Mouse (Mus musculus) lung, adult 18-20 months (tissue): ENCODE results near the gene Pgpep1.

Experiments used
- DNase-seq, 2 experiments: peaks; one replicate each; pipeline ENCODE4 v3.0.0; 2022; ENCODE audit warnings: mixed read lengths in 2 of 2

The Pgpep1 gene

GRCm38 (mm10) chr8:70689892-70690390, 29.8 kb upstream of the Pgpep1 start:
- no peak for DNase-seq

DNA sequence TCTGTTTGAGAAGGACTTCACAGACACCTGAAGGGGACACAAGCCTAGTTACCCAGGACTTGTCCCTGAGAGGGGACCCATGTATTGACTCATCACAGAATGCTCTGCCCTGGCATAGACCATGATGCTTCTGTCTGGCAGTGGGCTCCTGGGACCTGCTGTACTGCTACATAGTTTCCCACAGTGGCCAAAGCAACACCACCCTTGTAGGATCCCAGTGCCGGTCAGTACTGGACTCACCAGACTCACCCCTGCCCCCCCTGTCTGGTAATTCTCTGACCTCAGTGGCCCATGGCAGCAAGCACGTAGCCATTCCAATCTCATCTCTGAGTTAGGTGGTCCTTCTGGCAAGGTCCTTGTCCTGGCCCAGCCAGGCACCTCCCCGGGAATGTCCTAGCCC, 27.9 kb upstream of the Pgpep1 start:
- DNase-seq: no peak

DNA sequence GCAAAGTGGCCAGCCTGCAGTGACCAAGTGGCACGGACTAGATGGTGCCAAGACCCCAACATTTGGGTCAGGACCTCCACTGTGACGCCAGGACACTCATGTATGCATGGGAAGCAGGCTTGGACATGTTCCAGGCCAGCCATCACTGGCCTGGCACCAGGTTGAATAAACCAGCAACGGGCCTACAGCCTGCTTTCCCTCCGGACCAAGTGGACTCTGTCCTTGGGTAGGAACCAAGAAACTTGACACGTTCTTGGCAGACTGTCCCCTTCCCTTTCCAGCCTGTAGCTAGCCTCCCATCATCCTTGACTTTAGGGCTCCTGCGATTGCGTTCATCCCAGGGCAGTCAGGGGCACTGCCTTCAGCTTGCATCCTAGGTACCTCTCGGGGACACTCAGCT, 27.4 kb upstream of the Pgpep1 start:
- peak; percentile 53 to 63 for DNase-seq

- DNase-seq: no peak
Observed at GRCm38 (mm10) chr8:70684291-70684690, 24.1 kb upstream of the Pgpep1 start.

- no peak for DNase-seq
Observed at GRCm38 (mm10) chr8:70682692-70683091, 22.5 kb upstream of the Pgpep1 start.

- DNase-seq: peak; percentile 80 to 84
Observed at GRCm38 (mm10) chr8:70682193-70682592, 22.0 kb upstream of the Pgpep1 start.

DNA sequence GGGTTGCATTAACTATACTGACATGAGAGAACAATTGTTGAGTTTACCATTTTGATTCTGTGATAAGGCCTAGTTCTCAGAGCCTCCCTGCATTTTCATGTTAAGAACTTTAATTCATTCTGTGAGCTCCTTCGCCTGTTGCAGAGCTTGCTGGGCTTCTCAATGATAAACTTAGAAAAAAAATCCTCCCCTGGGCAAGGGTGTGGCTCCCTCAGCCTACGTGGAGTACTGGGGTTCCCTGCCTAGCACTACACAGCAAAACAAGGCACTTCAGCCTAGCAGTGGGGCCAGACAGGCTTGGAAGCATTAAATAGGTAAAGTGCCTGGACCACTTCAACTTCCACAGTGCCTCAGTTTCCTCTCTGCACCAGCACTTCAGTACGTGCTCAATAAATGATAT, 21.2 kb upstream of the Pgpep1 start:
- no peak for DNase-seq

DNA sequence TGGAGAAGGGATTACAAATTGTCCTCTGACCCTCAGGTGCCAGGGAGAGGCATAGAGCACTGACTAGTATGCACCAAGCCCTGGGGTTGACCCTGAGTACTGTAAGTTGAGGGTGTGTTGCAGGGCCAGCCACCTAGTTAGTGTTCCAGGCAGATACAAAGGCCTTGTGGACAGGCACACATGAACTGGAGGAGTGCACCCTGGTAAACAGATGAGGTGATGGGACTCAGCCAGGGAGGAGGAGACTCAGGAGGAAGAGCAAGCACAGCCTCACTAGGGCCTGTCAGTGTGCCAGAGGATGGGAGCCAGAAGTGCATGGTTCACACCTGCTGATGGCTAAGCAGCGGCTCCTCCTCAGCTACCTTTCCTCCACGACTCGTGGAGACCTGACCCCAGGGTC, 19.9 kb upstream of the Pgpep1 start:
- DNase-seq: no peak

DNA sequence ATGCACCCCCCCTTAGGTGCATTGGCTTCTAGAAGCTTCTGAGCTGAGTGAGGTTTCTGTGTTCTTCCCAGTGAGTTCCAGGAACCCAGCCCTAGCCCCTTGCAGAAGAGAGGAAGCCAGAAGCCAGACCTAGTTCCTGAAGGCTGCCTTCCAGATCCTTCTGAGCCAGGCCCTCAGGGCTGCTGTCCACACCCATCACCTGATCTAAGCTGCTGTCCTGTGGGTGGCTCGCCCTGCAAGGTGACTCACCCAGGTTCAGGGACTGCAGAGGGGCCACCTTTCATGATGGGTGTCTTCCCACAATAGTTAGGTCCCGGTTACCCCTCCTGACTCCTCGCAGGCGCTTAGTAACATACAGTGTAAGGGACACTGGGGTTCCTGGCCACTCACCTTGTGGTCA, 19.2 kb upstream of the Pgpep1 start:
- DNase-seq: no peak

DNA sequence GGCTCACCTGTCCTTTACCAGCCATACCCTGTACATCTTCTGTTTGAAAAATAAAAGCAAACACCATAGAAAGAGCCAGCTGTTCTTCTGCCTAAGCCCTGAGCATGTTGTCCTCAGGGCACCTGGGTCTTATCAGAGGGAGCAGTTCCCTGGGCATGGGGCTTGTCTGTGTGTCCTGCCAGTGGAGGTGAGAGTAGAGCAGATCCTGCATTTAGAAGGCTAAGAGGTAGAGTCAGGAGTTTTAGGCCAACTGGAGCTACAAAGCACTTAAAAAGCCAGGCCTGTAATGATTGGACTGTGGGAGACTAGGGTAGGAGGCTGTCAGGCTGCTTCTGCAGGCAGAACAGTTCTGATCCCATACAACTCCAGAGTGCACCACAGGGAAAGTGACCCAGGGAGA, 18.5 kb upstream of the Pgpep1 start:
- DNase-seq: no peak

DNA sequence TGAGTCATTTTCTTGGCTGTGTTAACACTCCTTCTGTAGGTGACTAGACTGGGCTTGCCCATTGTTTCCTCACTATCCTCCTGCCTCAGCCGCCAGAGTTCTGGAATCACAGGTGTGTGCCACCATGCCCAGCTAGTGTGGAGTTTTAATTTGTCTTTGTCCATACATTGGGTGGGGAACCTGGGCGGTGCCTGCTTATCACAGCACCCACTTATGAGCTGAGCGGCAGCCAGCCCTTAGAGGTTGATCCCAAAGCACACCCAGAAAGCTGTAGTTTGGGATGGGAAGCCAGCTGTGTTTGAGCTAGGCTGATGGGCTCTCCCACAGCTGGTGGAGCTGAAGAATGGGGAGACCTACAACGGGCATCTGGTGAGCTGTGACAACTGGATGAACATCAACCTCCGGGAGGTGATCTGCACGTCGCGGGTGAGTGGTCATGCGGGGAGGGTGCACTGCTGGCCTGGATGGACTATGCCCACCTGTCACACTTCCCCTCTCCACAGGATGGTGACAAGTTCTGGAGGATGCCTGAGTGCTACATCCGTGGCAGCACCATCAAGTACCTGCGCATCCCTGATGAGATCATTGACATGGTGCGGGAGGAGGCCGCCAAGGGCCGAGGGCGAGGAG, 17.4 kb upstream of the Pgpep1 start:
- DNase-seq: no peak

DNA sequence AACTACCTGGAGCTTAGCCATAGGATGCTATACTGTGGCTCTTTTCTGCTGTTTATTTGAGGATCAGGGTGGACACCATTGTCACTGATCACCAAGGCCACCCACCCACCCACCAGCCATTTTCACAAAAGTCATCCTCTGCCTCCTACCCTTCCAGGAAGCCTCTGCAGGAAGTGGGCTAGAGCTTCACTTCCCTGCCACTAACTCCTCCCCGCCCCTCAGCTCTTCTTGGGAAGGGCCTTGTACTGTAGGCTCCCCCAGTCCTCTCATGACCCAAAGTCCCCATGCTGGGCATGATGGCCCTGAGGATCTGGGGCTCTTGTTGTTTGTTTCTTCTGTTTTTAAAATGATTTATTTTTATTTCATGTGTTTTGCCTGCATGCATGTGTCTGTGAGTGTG, 15.1 kb upstream of the Pgpep1 start:
- no peak for DNase-seq

GRCm38 (mm10) chr8:70674716-70675115, 14.5 kb upstream of the Pgpep1 start:
- DNase-seq: no peak

- no peak for DNase-seq
Observed at GRCm38 (mm10) chr8:70674109-70674508, 13.9 kb upstream of the Pgpep1 start.

DNA sequence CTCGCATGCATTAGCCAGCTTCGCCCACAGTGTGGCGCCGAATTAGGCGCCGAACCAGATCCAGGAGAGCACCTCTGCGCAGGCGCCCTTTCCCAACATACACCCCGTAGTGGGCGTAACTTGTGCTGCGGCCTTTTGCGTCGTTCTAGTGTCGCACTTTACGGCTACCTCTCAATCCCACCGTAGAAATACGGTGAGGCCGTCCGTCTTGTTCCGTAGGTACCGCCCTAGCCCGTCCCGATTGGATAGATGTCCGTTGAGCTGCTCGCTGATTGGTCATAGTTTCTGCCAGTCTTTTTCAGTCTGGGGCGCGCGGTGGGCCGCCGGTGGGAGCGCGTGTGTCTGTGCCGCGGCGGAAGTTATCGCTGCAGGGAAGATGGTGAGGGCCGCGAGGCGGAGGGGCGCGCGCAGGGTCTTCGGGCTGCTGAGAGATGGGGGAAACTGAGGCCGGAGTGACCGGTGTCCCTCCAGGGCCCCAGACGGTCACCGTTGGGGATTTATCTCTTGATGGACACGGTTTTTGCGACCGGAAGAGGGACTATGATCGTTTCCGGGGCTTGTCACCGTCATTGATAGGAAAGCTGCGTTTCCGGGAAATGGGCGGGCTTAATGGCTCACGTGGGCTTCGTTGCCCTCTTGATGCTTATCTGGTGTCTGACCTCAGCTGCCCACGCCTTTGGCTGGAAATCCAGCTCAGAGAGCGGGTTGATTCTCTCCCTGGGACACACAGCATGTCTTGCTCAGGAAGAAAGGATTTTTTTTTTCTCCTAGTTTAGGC, 13.1 kb upstream of the Pgpep1 start, which contains the start of gene Lsm4:
TSS of gene Lsm4 (plus strand) at position 170 of the 778 bp plus-strand sequence.
- DNase-seq: peak; percentile 98

DNA sequence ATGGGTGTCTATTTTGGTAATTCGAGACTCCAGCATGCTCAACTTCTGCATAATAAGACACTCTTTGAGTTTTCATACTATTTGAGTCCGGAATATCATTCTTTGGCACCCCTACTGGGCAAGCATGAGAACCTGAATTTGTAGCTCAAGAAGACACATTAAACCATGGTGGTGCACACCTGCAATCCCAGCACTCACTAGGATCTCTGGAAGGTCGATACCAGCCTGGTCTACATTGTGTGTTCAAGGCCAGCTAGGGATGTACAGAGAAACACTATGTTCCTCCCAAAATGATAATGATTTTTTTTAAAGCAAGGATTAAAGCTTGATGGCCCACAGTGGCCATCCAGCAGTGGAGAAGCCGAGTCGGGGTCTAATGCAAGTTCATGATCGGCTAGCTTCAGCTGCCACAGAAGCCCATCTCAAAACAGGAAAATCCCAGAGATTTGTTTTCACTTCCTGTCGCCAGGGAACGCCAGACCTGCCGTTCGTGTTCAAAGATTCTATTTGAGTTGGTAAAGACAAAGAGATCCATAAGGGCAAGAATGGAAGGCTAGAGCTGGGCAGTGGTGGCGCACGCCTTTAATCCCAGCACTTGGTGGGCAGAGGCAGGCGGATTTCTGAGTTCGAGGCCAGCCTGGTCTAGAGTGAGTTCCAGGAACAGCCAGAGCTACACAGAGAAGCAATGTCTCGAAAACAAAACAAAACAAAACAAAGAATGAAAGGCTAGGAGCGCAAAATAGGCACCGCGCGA, 12.3 kb upstream of the Pgpep1 start:
- no peak for DNase-seq

DNA sequence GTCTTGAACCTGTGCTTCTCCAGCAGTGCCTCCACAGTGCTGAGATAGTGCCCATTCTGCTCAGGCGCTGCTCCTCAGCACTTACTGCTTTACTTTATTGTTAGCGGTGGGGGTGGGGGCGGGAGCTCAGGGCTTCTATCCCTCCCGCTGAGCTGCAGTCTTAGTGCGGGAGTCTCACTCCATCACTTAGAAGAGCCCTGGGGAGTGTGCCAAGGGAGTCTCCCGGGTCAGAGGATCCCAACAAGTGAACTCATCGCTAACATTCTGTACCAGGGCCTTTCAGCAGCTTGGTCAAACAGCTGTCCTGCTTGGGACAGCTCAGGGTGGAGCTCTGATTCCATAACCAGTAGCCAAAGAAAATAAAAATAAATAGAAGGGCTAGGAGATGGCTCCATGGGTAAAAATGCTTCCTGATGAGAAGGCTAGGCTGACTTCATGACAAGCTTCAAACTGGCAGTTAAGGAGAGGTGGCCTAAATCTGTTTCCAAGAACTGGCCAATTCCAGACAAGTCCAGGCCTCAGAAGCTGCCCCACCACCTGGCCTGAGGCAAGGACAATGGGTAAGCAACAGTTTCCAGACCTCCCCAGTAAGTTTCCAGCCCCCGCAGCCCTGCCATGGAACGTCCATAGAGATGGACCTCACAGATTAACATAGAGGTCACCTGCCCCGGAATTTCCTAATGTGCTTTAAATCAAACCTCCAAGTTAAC, 11.6 kb upstream of the Pgpep1 start:
- DNase-seq: peak in 1 of 2 experiments; percentile 60

DNA sequence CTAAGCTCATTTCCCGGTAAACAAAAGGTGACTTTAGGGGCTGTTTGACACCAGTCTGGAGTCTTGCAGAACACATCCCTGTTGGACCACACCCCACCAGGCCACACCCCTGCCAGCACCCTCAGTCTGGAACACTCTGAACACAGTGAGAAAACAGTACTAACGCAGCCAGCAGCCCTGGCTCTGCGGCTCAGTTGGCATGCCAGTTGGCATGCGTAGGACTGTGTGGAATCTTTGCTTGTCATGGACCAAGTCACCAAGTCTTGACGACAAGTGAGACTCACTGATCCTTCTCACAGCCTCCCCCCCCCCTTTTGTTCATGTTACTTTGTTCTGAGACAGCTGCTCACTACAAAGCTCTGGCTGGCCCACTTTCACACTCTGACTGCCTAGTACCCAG, 6.9 kb upstream of the Pgpep1 start:
- DNase-seq: peak; percentile 66 to 79

GRCm38 (mm10) chr8:70665599-70665998, 5.4 kb upstream of the Pgpep1 start:
- DNase-seq: no peak

- DNase-seq: no peak
Observed at GRCm38 (mm10) chr8:70664631-70665030, 4.4 kb upstream of the Pgpep1 start.

- no peak for DNase-seq
Observed at GRCm38 (mm10) chr8:70663691-70664090, 3.5 kb upstream of the Pgpep1 start.

GRCm38 (mm10) chr8:70659604-70660272, 450 bp downstream of the Pgpep1 start:
- peak; percentile 92 to 94 for DNase-seq
